Mouse (Mus musculus) left cerebral cortex, postnatal 25 days (tissue): Measurements from ENCODE around the gene Bcl6. TPM values are rescaled to one million over a fixed set of nuclear protein-coding genes. Genes with fewer than 3 reads are reported as not detected.

Source experiments
- DNase-seq, 2 experiments: peaks; one replicate each; pipeline ENCODE4 v3.0.0; 2022; ENCODE audit warnings: low spot score in 2 of 2, mixed read lengths in 1 of 2
- intact Hi-C: fragments of 180-260 bp; cut with DNase I; formaldehyde crosslinking; loops from one replicate; pipeline ENCODE4 v1.15.1; 2025
- total RNA-seq, 2 experiments: library from RNA; stranded (reverse); gene quantifications; 2 replicates each; pipeline ENCODE4 v1.2.3; 2021

The Bcl6 gene
- total RNA-seq, 2 experiments from 2014 or later: 27.9 to 32.5 TPM

GRCm38 (mm10) chr16:23991846-23992580, 3.4 kb upstream of the Bcl6 start:
- intact Hi-C loops: loop anchor here (5.0 kb wide), 1 partner anchor 225 kb away; no protein-coding TSS in a partner anchor

GRCm38 (mm10) chr16:23991170-23991569, 2.5 kb upstream of the Bcl6 start:
- peak; percentile 90 for DNase-seq
- intact Hi-C loops: loop anchor here (5.0 kb wide), 1 partner anchor 226 kb away; no protein-coding TSS in a partner anchor

More at GRCm38 (mm10) chr16:23991846-23992580, 3.4 kb upstream of the Bcl6 start:
- DNase-seq: no peak

GRCm38 (mm10) chr16:23990161-23990970, 1.7 kb upstream of the Bcl6 start:
- DNase-seq: no peak
- intact Hi-C loops: loop anchor here (5.0 kb wide), 1 partner anchor 227 kb away; no protein-coding TSS in a partner anchor

- intact Hi-C loops: loop anchor here (2.0 to 5.0 kb wide), 6 partner anchors 228 to 903 kb away; no protein-coding TSS in a partner anchor
- peak in 1 of 2 experiments; percentile 60 for DNase-seq
Measured at GRCm38 (mm10) chr16:23989209-23990160, 833 bp upstream of the Bcl6 start.

GRCm38 (mm10) chr16:23988157-23988465, 541 bp downstream of the Bcl6 start:
- DNase-seq: no peak
- intact Hi-C loops: loop anchor here (1.0 to 5.0 kb wide), 7 partner anchors 294 to 1071 kb away; partner anchors contain the start of gene Lpp

GRCm38 (mm10) chr16:23987341-23988156, 1.1 kb downstream of the Bcl6 start:
- intact Hi-C loops: loop anchor here (1.0 to 5.0 kb wide), 7 partner anchors 295 to 1072 kb away; partner anchors contain the start of gene Lpp
- no peak for DNase-seq

GRCm38 (mm10) chr16:23986871-23987270, 1.8 kb downstream of the Bcl6 start:
- DNase-seq: no peak
- intact Hi-C loops: loop anchor here (5.0 kb wide), 4 partner anchors 295 to 905 kb away; no protein-coding TSS in a partner anchor

- intact Hi-C loops: loop anchor here (5.0 kb wide), 4 partner anchors 296 to 906 kb away; no protein-coding TSS in a partner anchor
- DNase-seq: no peak
Measured at GRCm38 (mm10) chr16:23986176-23986575, 2.5 kb downstream of the Bcl6 start.

- intact Hi-C loops: loop anchor here (5.0 kb wide), 4 partner anchors 297 to 907 kb away; no protein-coding TSS in a partner anchor
- DNase-seq: no peak
Measured at GRCm38 (mm10) chr16:23985467-23985861, 3.2 kb downstream of the Bcl6 start.

GRCm38 (mm10) chr16:23984760-23985466, 3.7 kb downstream of the Bcl6 start:
- intact Hi-C loops: loop anchor here (1.0 to 5.0 kb wide), 7 partner anchors 297 to 1977 kb away; no protein-coding TSS in a partner anchor
- DNase-seq: no peak

- DNase-seq: peak; percentile 88 to 91
- intact Hi-C loops: loop anchor here (1.0 to 5.0 kb wide), 3 partner anchors 1080 to 1978 kb away; no protein-coding TSS in a partner anchor
Measured at GRCm38 (mm10) chr16:23984183-23984582, 4.5 kb downstream of the Bcl6 start.

- intact Hi-C loops: loop anchor here (1.0 to 5.0 kb wide), 2 partner anchors 1280 to 1979 kb away; no protein-coding TSS in a partner anchor
- DNase-seq: peak; percentile 60 to 71
Measured at GRCm38 (mm10) chr16:23982891-23983588, 5.6 kb downstream of the Bcl6 start.

GRCm38 (mm10) chr16:23981925-23982851, 6.5 kb downstream of the Bcl6 start:
- intact Hi-C loops: loop anchor here (1.0 to 5.0 kb wide), 2 partner anchors 1281 to 1980 kb away; no protein-coding TSS in a partner anchor

GRCm38 (mm10) chr16:23980991-23981720, 7.5 kb downstream of the Bcl6 start:
- DNase-seq: no peak
- intact Hi-C loops: loop anchor here (5.0 kb wide), 1 partner anchor 1981 kb away; no protein-coding TSS in a partner anchor

More at GRCm38 (mm10) chr16:23981925-23982851, 6.5 kb downstream of the Bcl6 start:
- DNase-seq: peak; percentile 79 to 89
